Mouse (Mus musculus) neural tube, embryonic 11.5 days (tissue): ENCODE results near the gene Lyve1. TPM values are rescaled to one million over a fixed set of nuclear protein-coding genes. Genes with fewer than 3 reads are reported as not detected.

Experiments used
- ATAC-seq: fragments of 200-750 bp; cut with Nextera tagmentation; 2 replicates; pipeline ENCODE4 v1.8.0; 2017; ENCODE audit warnings: moderate number of reproducible peaks, mild to moderate bottlenecking, moderate TSS enrichment, moderate library complexity; ENCODE audit not compliant: insufficient read depth, low FRiP score, low TSS enrichment
- DNase-seq: peaks from one replicate; pipeline ENCODE4 v3.0.0-alpha.2; 2015; ENCODE audit warnings: low spot score
- H3K27ac ChIP-seq: fragments of 300-500 bp; sonication (generic); 2 replicates; pipeline ENCODE4 v1.5.1; 2014; ENCODE audit warnings: low read depth, mild to moderate bottlenecking, low read length
- H3K27me3 ChIP-seq: fragments of 300-500 bp; sonication (generic); 2 replicates; pipeline ENCODE4 v1.6.1; 2014; ENCODE audit warnings: mild to moderate bottlenecking, low read length, mixed read lengths; ENCODE audit not compliant: control insufficient read depth, insufficient read depth
- H3K36me3 ChIP-seq: fragments of 300-500 bp; sonication (generic); 2 replicates; pipeline ENCODE4 v1.6.1; 2014; ENCODE audit warnings: mild to moderate bottlenecking, low read length, moderate library complexity, mixed read lengths; ENCODE audit not compliant: control insufficient read depth, insufficient read depth
- H3K4me1 ChIP-seq: fragments of 300-500 bp; sonication (generic); 2 replicates; pipeline ENCODE4 v1.6.1; 2014; ENCODE audit warnings: low read length, mixed read lengths; ENCODE audit not compliant: control insufficient read depth, insufficient read depth
- H3K4me2 ChIP-seq: fragments of 300-500 bp; sonication (generic); 2 replicates; pipeline ENCODE4 v1.6.1; 2014; ENCODE audit warnings: low read depth, mild to moderate bottlenecking, moderate library complexity
- H3K4me3 ChIP-seq: fragments of 300-500 bp; sonication (generic); 2 replicates; pipeline ENCODE4 v1.5.1; 2014; ENCODE audit warnings: low read depth, low read length
- H3K9ac ChIP-seq: fragments of 300-500 bp; sonication (generic); 2 replicates; pipeline ENCODE4 v1.6.1; 2014; ENCODE audit warnings: mild to moderate bottlenecking, low read length
- H3K9me3 ChIP-seq: fragments of 300-500 bp; sonication (generic); 2 replicates; pipeline ENCODE4 v1.6.1; 2016; ENCODE audit warnings: low read length; ENCODE audit not compliant: control insufficient read depth
- WGBS: fragments of 180-500 bp; shearing (Covaris S2); extraction: QIAGEN DNeasy Blood & Tissue Kit; methylation state at CpG from one replicate; pipeline ENCODE4 v1.1.7; 2014; 5-methylcytosine and 5-hydroxymethylcytosine counted together
- polyA plus RNA-seq: library from polyadenylated mRNA; unstranded; fragments of >200 nt; fragmentation: Nextera tagmentation; extraction: Ambion mirVana; gene quantifications from 2 replicates; pipeline ENCODE4 v1.2.1, GENCODE M21; 2014

The Lyve1 gene
- polyA plus RNA-seq, 1 experiment from 2014 or later: 1.6 TPM

DNA sequence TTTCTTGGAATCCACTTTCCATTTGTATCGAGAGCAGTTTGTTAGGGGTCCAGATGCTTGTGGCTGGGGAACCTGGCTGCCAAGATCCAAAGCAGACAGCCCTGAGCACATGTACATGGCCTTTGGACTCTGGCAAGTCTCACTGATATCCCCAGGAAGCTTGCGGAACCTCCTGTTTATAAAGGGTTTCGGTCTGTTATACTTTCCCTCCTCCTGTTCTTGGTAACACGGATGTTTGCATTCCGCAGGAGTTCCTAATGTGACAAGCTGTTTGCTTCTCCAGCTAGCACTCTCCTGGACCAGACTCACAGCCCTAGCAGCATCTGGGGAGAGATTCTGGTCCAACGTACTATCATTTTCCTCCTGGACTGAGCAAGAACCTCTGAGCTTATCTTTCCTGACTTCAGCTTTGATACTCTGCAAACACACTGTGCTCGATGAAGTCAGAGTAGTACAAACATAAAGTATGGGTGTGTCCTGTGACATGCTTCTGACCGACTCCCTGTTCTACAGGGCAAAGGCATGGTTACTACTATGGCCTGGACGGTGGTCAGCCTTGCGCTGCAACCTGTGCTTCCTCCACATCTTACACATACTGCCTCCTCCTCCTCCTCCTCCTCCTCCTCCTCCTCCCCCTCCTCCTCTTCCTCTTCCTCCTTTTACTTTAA is 31.0 kb upstream of the Lyve1 start:
- H3K4me1 ChIP-seq: no peaks in the 10 kb centered on the region
- H3K9me3 ChIP-seq: no peaks in the 10 kb centered on the region
- no peaks in the 10 kb centered on the region for H3K36me3 ChIP-seq
- WGBS: 82% methylated on average over 10 of the region's 10 CpGs
- no peak overlapping the region for H3K9ac ChIP-seq
- no peak for DNase-seq
- no peak overlapping the region for H3K4me3 ChIP-seq
- no peak overlapping the region for H3K27ac ChIP-seq
- ATAC-seq: no peak
- H3K4me2 ChIP-seq: no peak overlapping the region
- H3K27me3 ChIP-seq: no peaks in the 10 kb centered on the region

DNA sequence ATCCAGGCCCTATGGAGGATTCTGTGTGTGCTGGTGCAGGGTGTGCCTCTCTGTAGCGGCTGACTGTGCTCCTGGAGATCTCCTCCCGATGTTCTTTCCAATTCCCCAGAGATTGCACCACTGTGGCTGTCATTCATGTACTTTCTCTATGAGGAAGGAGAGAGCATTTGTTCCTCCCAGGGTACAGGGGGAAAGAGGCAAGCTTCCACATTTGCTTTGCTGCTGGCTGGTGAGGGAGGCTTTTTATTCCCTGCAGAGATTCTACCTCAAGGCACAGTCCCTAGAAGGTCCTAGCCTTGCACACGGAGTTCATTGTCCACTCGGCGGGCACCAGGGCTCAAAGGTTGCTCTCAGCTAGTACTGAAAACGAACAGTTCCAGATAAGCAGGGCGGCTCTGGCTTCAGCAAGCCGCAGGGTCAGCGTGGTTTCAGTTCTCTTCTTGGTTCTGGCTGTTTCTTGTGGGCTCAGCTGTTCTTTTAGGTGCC is 28.5 kb upstream of the Lyve1 start:
- H3K4me2 ChIP-seq: no peak overlapping the region
- H3K9ac ChIP-seq: no peak overlapping the region
- no peaks in the 10 kb centered on the region for H3K4me1 ChIP-seq
- no peaks in the 10 kb centered on the region for H3K27me3 ChIP-seq
- WGBS: 80% methylated on average over 9 of the region's 9 CpGs
- no peak overlapping the region for H3K27ac ChIP-seq
- no peaks in the 10 kb centered on the region for H3K36me3 ChIP-seq
- no peak for ATAC-seq
- H3K9me3 ChIP-seq: no peaks in the 10 kb centered on the region
- DNase-seq: no peak
- H3K4me3 ChIP-seq: no peak overlapping the region

GRCm38 (mm10) chr7:110881746-110882333 is 18.8 kb upstream of the Lyve1 start:
- ATAC-seq: no peak
- no peaks in the 10 kb centered on the region for H3K4me1 ChIP-seq
- WGBS: 79% methylated on average over 2 of the region's 2 CpGs
- H3K36me3 ChIP-seq: no peaks in the 10 kb centered on the region
- no peak overlapping the region for H3K9ac ChIP-seq
- H3K27me3 ChIP-seq: no peaks in the 10 kb centered on the region
- DNase-seq: no peak
- H3K4me3 ChIP-seq: no peak overlapping the region
- no peak overlapping the region for H3K27ac ChIP-seq
- no peak overlapping the region for H3K4me2 ChIP-seq
- no peaks in the 10 kb centered on the region for H3K9me3 ChIP-seq

DNA sequence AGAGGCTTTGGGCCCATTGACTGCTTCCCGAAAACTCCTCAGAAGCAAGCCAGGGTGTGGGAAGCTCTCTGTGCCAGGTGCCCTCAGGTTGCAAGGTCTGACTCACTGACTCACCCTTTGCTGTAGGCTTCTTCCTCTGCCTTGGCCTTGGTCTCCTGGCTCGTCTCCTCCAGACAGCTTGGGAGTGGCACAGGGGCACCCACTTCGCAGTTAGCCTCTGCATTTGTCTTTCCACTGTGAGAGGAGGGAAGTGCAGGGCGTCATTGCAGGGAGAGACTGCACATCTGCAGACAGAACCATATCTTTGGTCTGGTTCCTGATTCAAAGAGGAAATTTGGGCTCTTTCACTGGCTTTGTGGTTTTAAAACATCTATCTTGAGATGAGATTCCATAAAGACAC is 15.0 kb upstream of the Lyve1 start:
- no peaks in the 10 kb centered on the region for H3K27me3 ChIP-seq
- no peak overlapping the region for H3K27ac ChIP-seq
- no peaks in the 10 kb centered on the region for H3K36me3 ChIP-seq
- no peaks in the 10 kb centered on the region for H3K4me1 ChIP-seq
- H3K9ac ChIP-seq: no peak overlapping the region
- H3K9me3 ChIP-seq: no peaks in the 10 kb centered on the region
- no peak overlapping the region for H3K4me2 ChIP-seq
- no peak overlapping the region for H3K4me3 ChIP-seq
- DNase-seq (no peak), ATAC-seq (no peak)
- WGBS: 84% methylated on average over 4 of the region's 4 CpGs

- H3K4me2 ChIP-seq: no peak overlapping the region
- no peaks in the 10 kb centered on the region for H3K4me1 ChIP-seq
- no peak overlapping the region for H3K4me3 ChIP-seq
- H3K9me3 ChIP-seq: no peaks in the 10 kb centered on the region
- H3K9ac ChIP-seq: no peak overlapping the region
- WGBS: 91% methylated on average over 4 of the region's 4 CpGs
- H3K27me3 ChIP-seq: no peaks in the 10 kb centered on the region
- DNase-seq (no peak), ATAC-seq (no peak)
- no peaks in the 10 kb centered on the region for H3K36me3 ChIP-seq
- H3K27ac ChIP-seq: no peak overlapping the region
Measured at GRCm38 (mm10) chr7:110876965-110877364, 13.9 kb upstream of the Lyve1 start.

- no peak for ATAC-seq
- 69% methylated on average over 5 of the region's 5 CpGs for WGBS
- no peaks in the 10 kb centered on the region for H3K4me1 ChIP-seq
Measured at GRCm38 (mm10) chr7:110868807-110869206, 5.8 kb upstream of the Lyve1 start.

GRCm38 (mm10) chr7:110867116-110867515 is 4.1 kb upstream of the Lyve1 start:
- 83% methylated on average over 6 of the region's 6 CpGs for WGBS
- Histone ChIP-seq H3K36me3 (no peaks in the 10 kb centered on the region), H3K27me3 (no peaks in the 10 kb centered on the region), H3K27ac (no peak overlapping the region), H3K4me1 (no peaks in the 10 kb centered on the region), H3K4me2 (no peak overlapping the region), H3K9ac (no peak overlapping the region), H3K9me3 (no peaks in the 10 kb centered on the region), H3K4me3 (no peak overlapping the region)
- DNase-seq (no peak), ATAC-seq (no peak)

More at GRCm38 (mm10) chr7:110868807-110869206, 5.8 kb upstream of the Lyve1 start:
- Histone ChIP-seq H3K4me3 (no peak overlapping the region), H3K4me2 (no peak overlapping the region), H3K9ac (no peak overlapping the region), H3K36me3 (no peaks in the 10 kb centered on the region), H3K27me3 (no peaks in the 10 kb centered on the region), H3K9me3 (no peaks in the 10 kb centered on the region), H3K27ac (no peak overlapping the region)
- no peak for DNase-seq

DNA sequence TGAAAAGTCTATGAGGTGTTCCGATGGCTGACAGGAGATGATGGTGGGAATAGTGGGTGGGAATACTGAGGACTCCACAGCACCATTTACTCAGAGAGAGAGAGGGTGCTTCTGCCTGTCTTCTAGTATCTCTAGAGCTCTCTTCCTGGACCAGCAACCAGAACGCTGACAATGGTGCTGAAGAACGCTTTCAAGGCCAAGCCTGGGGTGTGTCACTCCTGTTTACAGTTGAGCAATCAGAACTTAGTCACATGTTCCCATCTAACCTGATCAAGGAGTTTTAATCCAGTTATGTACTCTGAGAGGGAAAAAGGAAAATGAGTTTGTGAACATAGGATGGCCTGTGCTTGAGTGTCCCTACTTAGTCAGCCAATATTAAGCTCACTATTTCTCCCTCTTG is 3.0 kb upstream of the Lyve1 start:
- no peaks in the 10 kb centered on the region for H3K4me1 ChIP-seq
- no peaks in the 10 kb centered on the region for H3K36me3 ChIP-seq
- no peak overlapping the region for H3K4me2 ChIP-seq
- DNase-seq (no peak), ATAC-seq (no peak)
- 92% methylated on average over 3 of the region's 3 CpGs for WGBS
- H3K9me3 ChIP-seq: no peaks in the 10 kb centered on the region
- no peak overlapping the region for H3K9ac ChIP-seq
- no peaks in the 10 kb centered on the region for H3K27me3 ChIP-seq
- no peak overlapping the region for H3K27ac ChIP-seq
- no peak overlapping the region for H3K4me3 ChIP-seq

DNA sequence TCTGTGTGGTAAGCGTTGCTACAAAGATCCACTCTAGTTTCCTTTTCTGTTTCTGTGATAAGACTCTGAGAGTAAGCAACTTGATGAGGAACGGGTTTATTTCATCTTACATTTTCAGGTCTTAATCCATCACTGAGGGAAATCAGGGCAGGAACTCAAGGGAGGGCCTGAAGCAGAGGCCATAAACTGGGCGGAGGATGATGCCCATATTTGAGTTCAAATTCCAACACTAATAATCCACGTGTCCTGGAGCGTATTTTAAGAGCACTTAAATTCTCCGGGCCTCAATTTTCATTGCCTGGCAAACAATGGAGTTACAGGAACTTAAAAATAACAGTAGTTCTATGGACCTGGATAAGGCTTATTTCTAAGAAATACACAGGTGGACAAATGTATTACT is 2.5 kb upstream of the Lyve1 start:
- H3K9me3 ChIP-seq: no peaks in the 10 kb centered on the region
- DNase-seq (no peak), ATAC-seq (no peak)
- no peak overlapping the region for H3K4me2 ChIP-seq
- no peak overlapping the region for H3K27ac ChIP-seq
- no peak overlapping the region for H3K9ac ChIP-seq
- H3K36me3 ChIP-seq: no peaks in the 10 kb centered on the region
- H3K4me3 ChIP-seq: no peak overlapping the region
- H3K27me3 ChIP-seq: no peaks in the 10 kb centered on the region
- no peaks in the 10 kb centered on the region for H3K4me1 ChIP-seq
- 92% methylated on average over 6 of the region's 6 CpGs for WGBS
